Mouse (Mus musculus) C2C12 (cell line): ENCODE data around the gene Pithd1.

Source experiments
- CEBPB ChIP-seq: IDR thresholded peaks from one replicate; pipeline ENCODE4 v1.6.1; 2011; ENCODE audit warnings: low read depth, mild to moderate bottlenecking, control low read depth, moderate library complexity
- CTCF ChIP-seq: IDR thresholded peaks from one replicate; pipeline ENCODE4 v1.5.1; 2011; ENCODE audit not compliant: control insufficient read depth, insufficient read depth, insufficient read length
- FOSL1 ChIP-seq: IDR thresholded peaks from one replicate; pipeline ENCODE4 v1.8.0; 2011; ENCODE audit warnings: mild to moderate bottlenecking, low read length; ENCODE audit not compliant: poor library complexity, insufficient read depth, severe bottlenecking
- MAX ChIP-seq: IDR thresholded peaks from one replicate; pipeline ENCODE4 v1.6.1; 2011; ENCODE audit warnings: mild to moderate bottlenecking, control low read depth
- MYOD1 ChIP-seq: IDR thresholded peaks from one replicate; pipeline ENCODE4 v1.6.1; 2011; ENCODE audit warnings: low read depth; ENCODE audit not compliant: control insufficient read depth, insufficient read length
- MYOG ChIP-seq: IDR thresholded peaks from one replicate; pipeline ENCODE4 v1.6.1; 2011; ENCODE audit not compliant: control insufficient read depth, insufficient read length; ENCODE audit errors: extremely low read depth
- USF1 ChIP-seq: IDR thresholded peaks from one replicate; pipeline ENCODE4 v1.6.1; 2011; ENCODE audit warnings: low read depth, mild to moderate bottlenecking, control low read depth, moderate library complexity

- TF ChIP-seq CTCF, result no peak
- no peak for TF ChIP-seq MAX
- no peak for TF ChIP-seq USF1
- no peak for TF ChIP-seq CEBPB
- no peak for TF ChIP-seq MYOG
- no peak for TF ChIP-seq MYOD1
- TF ChIP-seq FOSL1, result no peak
Observed at GRCm38 (mm10) chr4:135976146-135976545, 10.9 kb downstream of the Pithd1 start.
